In genomic region chr13:97937919-97938318, GRCm38 (mm10) we compare ENCODE assay signal across 10 mouse cellular contexts.
A peak's percentile ranks its signal among the peaks of the same experiment; 100 is the strongest.
DNase-seq lines count a peak whose midpoint lies in the region; ATAC-seq lines count a peak whose summit lies in the region.
"Had no signal": no experiment of that assay in that cellular context is flagged by ENCODE, and none has a peak within 500 bp of the region (broad histone marks: within the 10 kb centered on the region; RNA-seq: fewer than 3 reads in every experiment).

No protein-coding gene starts in this region.

- H3K4me2 ChIP-seq in kidney, embryonic 16.5 days (replicated peaks; ENCODE audit: low read depth, low read length): no peak overlapping the region
- H3K4me2 ChIP-seq: embryonic facial prominence, embryonic 15.5 days; limb, embryonic 13.5 days had no signal

- no peaks in the 10 kb centered on the region for H3K9me3 ChIP-seq in kidney, embryonic 16.5 days (ENCODE audit: low read length)
- H3K9me3 ChIP-seq: embryonic facial prominence, embryonic 15.5 days; limb, embryonic 13.5 days had no signal

- H3K36me3 ChIP-seq in kidney, embryonic 16.5 days (ENCODE audit: insufficient read depth, low read length): peaks cover 11% of the 10 kb centered on the region; the same call in 1 of the 2 replicates
- H3K36me3 ChIP-seq: embryonic facial prominence, embryonic 15.5 days; limb, embryonic 13.5 days had no signal

- H3K4me3 ChIP-seq in kidney, embryonic 16.5 days (ENCODE audit: low read length): no peak overlapping the region
- H3K4me3 ChIP-seq: embryonic facial prominence, embryonic 15.5 days; limb, embryonic 13.5 days had no signal

- no peak for ATAC-seq in kidney, embryonic 16.5 days (ENCODE audit: low FRiP score, low TSS enrichment)
- peak; percentile 37 for ATAC-seq in CD4-positive, CD25-positive, alpha-beta regulatory T cell, adult 4 months

- H3K27ac ChIP-seq in kidney, embryonic 16.5 days (ENCODE audit: low read length): no peak overlapping the region
- H3K27ac ChIP-seq: embryonic facial prominence, embryonic 15.5 days; limb, embryonic 13.5 days had no signal

- DNase-seq in kidney, postnatal 10 days: peak; percentile 78
- DNase-seq in adrenal gland, adult 2 months: peak; percentile 33
- peak; percentile 52 for DNase-seq in embryo, embryonic 11.5 days (ENCODE audit: low read depth, low spot score)
- DNase-seq in hindlimb bud, embryonic 11.5 days (ENCODE audit: extremely low spot score, low read depth, low spot score): peak; percentile 57
- DNase-seq in natural killer cell, adult 2 months (ENCODE audit: low spot score in 2 of 2): peak; percentile 33 to 49
- peak; percentile 80 for DNase-seq in thymus, postnatal 4 days

- WGBS in kidney, embryonic 16.5 days: 17% methylated on average over 7 of the region's 7 CpGs

- H3K4me1 ChIP-seq in kidney, embryonic 16.5 days (ENCODE audit: insufficient read depth, low read length): no peaks in the 10 kb centered on the region

- H3K9ac ChIP-seq in kidney, embryonic 16.5 days (replicated peaks; ENCODE audit: low read length): no peak overlapping the region
- H3K9ac ChIP-seq: embryonic facial prominence, embryonic 15.5 days; limb, embryonic 13.5 days had no signal

- no peaks in the 10 kb centered on the region for H3K27me3 ChIP-seq in kidney, embryonic 16.5 days (ENCODE audit: insufficient read depth, low read length)
- H3K27me3 ChIP-seq: embryonic facial prominence, embryonic 15.5 days had no signal
